Mouse (Mus musculus) midbrain, embryonic 16.5 days (tissue): ENCODE measurements around the gene BC061237. TPM values are rescaled to one million over a fixed set of nuclear protein-coding genes. Genes with fewer than 3 reads are reported as not detected.
"Not testable (repeated sequence)": the region's sequence is repeated elsewhere in the genome, so short reads cannot be mapped to it uniquely, and the experiment has no call there.

Source experiments
- ATAC-seq: fragments of 200-750 bp; cut with Nextera tagmentation; 2 replicates; pipeline ENCODE4 v1.8.0; 2017; ENCODE audit warnings: moderate TSS enrichment
- H3K27ac ChIP-seq: fragments of 300-500 bp; sonication (generic); 2 replicates; pipeline ENCODE4 v1.5.1; 2014; ENCODE audit warnings: mild to moderate bottlenecking, low read length, mixed read lengths
- H3K27me3 ChIP-seq: fragments of 300-500 bp; sonication (generic); 2 replicates; pipeline ENCODE4 v1.6.1; 2014; ENCODE audit warnings: low read depth, low read length, mixed read lengths; ENCODE audit not compliant: control insufficient read depth, insufficient read depth
- H3K36me3 ChIP-seq: fragments of 300-500 bp; sonication (generic); 2 replicates; pipeline ENCODE4 v1.6.1; 2014; ENCODE audit warnings: mild to moderate bottlenecking, low read length, moderate library complexity, mixed read lengths; ENCODE audit not compliant: control insufficient read depth, insufficient read depth
- H3K4me1 ChIP-seq: fragments of 300-500 bp; sonication (generic); 2 replicates; pipeline ENCODE4 v1.6.1; 2014; ENCODE audit warnings: mild to moderate bottlenecking, low read length, mixed read lengths; ENCODE audit not compliant: control insufficient read depth, insufficient read depth
- H3K4me2 ChIP-seq: fragments of 300-500 bp; sonication (generic); 2 replicates; pipeline ENCODE4 v1.6.1; 2014; ENCODE audit warnings: mild to moderate bottlenecking, low read length, mixed read lengths
- H3K4me3 ChIP-seq: fragments of 300-500 bp; sonication (generic); 2 replicates; pipeline ENCODE4 v1.5.1; 2014; ENCODE audit warnings: low read depth, mild to moderate bottlenecking, low read length, moderate library complexity, mixed read lengths
- H3K9ac ChIP-seq: fragments of 300-500 bp; sonication (generic); 2 replicates; pipeline ENCODE4 v1.6.1; 2014; ENCODE audit warnings: low read depth, low read length, mixed read lengths
- H3K9me3 ChIP-seq: fragments of 300-500 bp; sonication (generic); replicated peaks from 2 replicates; pipeline ENCODE4 v1.6.1; 2014; ENCODE audit warnings: mild to moderate bottlenecking, low read length, mixed read lengths; ENCODE audit not compliant: control insufficient read depth, poor library complexity, severe bottlenecking
- WGBS: fragments of 180-500 bp; shearing (Covaris S2); extraction: QIAGEN DNeasy Blood & Tissue Kit; methylation state at CpG from one replicate; pipeline ENCODE4 v1.1.7; 2014; 5-methylcytosine and 5-hydroxymethylcytosine counted together
- polyA plus RNA-seq: library from polyadenylated mRNA; unstranded; fragments of >200 nt; fragmentation: Nextera tagmentation; extraction: Ambion mirVana; gene quantifications from 2 replicates; pipeline ENCODE4 v1.2.1, GENCODE M21; 2015

Gene BC061237
- not detected in 2 replicates for polyA plus RNA-seq

DNA sequence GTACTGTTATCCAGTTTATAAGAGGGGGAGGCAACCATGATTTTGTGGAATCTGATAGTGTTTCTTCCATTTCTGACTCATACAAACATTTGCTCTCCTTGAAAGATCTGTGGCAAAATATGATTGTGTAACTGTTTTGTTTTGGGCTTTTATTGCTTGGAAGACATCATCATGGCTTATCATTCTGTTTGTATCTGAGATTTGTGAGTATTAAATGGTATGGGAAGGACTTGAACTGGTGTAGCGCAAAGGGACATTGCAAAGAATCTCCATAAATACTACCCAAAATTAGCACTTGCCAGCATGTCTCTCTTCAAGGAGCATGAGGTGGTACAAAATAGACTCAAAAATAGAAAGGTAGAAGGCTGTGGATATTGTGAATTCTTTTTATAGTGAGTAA lies at the start of gene BC061237:
Gene BC061237 (plus strand): TSS at position 301 of the 400 bp plus-strand sequence.
- not testable (repeated sequence) for H3K4me1 ChIP-seq, H3K36me3 ChIP-seq, H3K9ac ChIP-seq, H3K4me2 ChIP-seq, ATAC-seq, H3K9me3 ChIP-seq, H3K27ac ChIP-seq, H3K4me3 ChIP-seq, H3K27me3 ChIP-seq
- WGBS = 100% methylated on average over 1 of the region's 1 CpGs

DNA sequence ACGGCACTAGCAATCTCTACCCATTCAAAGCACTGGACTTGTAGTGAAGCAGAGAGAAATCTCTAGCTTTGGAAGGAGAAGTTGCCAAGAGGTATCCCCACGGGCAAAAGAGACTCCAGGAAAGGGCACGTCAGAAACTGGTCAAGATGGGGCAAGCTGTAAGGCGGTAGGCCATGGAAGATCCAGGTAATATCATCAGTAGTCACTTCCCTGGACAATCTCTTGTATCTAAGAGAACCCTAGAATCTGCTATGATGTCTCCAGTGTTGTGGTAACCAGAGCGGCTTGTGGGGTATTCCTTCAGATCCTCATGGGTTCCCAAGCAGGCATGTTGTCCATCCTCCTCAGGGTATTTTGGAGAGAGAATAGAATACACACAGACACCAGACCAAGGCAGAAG lies 25.7 kb downstream of the BC061237 start, which contains the start of gene Gm17093:
Gene Gm17093 (plus strand): TSS at position 301 of the 400 bp plus-strand sequence.
- H3K9ac ChIP-seq, H3K4me2 ChIP-seq, H3K9me3 ChIP-seq, H3K36me3 ChIP-seq, ATAC-seq, H3K4me1 ChIP-seq, H3K4me3 ChIP-seq, H3K27me3 ChIP-seq, H3K27ac ChIP-seq: not testable (repeated sequence)
- WGBS = 91% methylated on average over 5 of the region's 5 CpGs

DNA sequence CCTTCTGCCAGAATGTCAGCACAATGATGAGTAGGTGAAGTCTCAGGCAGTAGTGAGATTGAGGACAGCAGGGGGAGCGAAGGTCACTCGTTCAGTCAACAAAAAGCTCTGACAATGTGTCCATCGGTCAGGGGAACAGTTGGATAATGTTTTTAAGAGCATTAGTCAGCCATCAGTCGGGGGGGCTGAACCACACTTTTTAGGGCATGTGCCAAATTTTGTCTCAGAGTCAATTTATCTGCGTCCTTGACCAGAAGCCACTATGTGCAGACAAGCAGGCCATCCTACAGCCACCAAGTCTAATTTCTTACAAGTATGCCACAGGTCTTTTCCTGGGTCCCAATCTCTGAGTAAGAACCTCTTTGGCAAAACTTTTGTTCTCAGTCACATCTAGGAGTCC lies 55.7 kb downstream of the BC061237 start:
- not testable (repeated sequence) for H3K4me3 ChIP-seq, H3K9ac ChIP-seq, H3K4me2 ChIP-seq, H3K4me1 ChIP-seq, H3K27ac ChIP-seq, H3K36me3 ChIP-seq, ATAC-seq, H3K27me3 ChIP-seq, H3K9me3 ChIP-seq
- 84% methylated on average over 3 of the region's 5 CpGs for WGBS

Other genes with a start within 250 kb of the BC061237 start
- gene Gm8220, start 206.9 kb upstream of the BC061237 start, polyA plus RNA-seq = not detected in 2 replicates
- gene Gm5930, start 153.9 kb upstream of the BC061237 start, polyA plus RNA-seq = not detected in 2 replicates
- not detected in 2 replicates for gene Gm8229, start 127.1 kb upstream of the BC061237 start, polyA plus RNA-seq
- not detected in 2 replicates for gene Gm3371, start 81.8 kb upstream of the BC061237 start, polyA plus RNA-seq
- not detected in 2 replicates for gene Gm8232, start 58.8 kb upstream of the BC061237 start, polyA plus RNA-seq
- not detected in 2 replicates for gene Gm17093, start 25.8 kb downstream of the BC061237 start, polyA plus RNA-seq
- not detected in 2 replicates for gene Gm8247, start 90.7 kb downstream of the BC061237 start, polyA plus RNA-seq
- gene Gm5624, start 135.5 kb downstream of the BC061237 start, polyA plus RNA-seq = not detected in 2 replicates
- not detected in 2 replicates for gene Gm8257, start 214.0 kb downstream of the BC061237 start, polyA plus RNA-seq